Mouse (Mus musculus): ENCODE measurements around the gene Ncoa5. TPM values are rescaled to one million over a fixed set of nuclear protein-coding genes. Genes with fewer than 3 reads are reported as not detected.

Ncoa5 gene
- total RNA-seq, 1 experiment from 2014 or later: 43.1 TPM

DNA sequence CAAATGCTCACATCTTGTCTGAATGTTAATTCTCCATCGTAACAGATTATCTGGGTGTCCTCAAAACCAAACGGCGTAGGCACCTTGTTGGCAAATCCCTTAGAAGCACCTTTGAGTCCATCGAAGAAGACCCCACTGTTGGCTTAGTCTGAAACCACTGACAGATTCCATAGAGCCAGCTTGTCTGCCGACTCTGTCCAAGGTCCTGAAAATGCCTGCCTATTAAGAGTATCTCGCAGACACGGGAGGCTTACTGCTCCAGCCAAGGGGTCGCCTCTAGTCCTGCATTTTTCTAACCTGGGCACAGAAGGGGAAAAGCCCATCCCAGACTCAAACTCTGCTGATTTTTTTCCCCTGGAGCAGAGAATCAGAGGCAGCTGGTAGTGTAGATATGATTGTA lies 68.3 kb downstream of the Ncoa5 start:
- ATAC-seq (ENCODE audit: extremely low read depth, insufficient number of reproducible peaks, low FRiP score, poor library complexity, severe bottlenecking): no peak

DNA sequence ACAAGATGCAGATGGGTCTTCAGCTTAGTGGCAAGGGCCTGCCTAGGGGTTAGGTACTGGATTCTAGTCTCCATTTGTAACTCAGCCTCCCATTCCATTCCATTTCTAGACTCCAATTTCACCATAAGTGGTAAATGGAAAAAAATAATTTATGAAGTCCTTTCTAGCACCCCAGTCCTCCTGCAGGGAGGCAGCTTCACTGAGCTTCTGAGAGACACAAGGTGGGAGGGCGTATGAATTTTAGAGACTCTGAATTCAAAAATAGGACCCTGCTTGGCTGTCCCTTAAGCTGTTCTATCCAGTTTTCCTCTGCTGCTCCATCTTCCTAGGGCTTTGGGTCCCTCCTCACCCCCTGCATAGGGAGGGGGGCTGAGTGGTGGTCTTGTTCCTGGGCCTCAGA lies 69.7 kb downstream of the Ncoa5 start:
- no peak for ATAC-seq (ENCODE audit: extremely low read depth, insufficient number of reproducible peaks, low FRiP score, poor library complexity, severe bottlenecking)

DNA sequence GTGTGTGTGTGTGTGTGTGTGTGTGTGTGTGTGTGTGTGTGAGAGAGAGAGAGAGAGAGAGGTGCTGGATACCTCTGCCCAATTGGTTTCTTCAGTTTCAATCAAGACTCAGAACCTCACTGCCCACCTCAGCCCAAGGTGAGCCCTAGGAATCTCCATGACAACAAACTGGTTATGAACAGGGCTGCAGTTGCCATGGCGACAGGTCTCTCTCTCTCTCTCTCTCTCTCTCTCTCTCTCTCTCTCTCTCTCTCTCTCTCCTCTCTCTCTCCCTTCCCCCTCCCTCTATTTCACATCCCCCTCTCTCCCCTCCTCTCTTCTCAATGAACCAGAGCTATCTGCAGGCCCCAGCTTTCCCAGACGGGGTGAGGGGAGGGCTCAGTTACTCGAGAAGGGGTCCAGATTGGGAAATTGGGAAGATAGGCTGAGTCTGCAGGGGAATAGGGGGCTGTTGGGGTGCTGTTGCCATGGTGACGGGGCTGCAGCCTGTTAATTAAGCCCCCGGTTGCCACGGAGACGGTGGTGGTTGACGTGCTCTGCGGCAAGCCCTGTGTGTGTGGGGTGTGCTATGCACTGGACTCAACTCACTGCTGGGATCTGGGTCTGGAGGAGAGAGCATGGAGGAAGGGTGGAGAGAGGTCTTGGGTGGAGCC lies 70.3 kb downstream of the Ncoa5 start:
- ATAC-seq (ENCODE audit: extremely low read depth, insufficient number of reproducible peaks, low FRiP score, poor library complexity, severe bottlenecking): no peak

DNA sequence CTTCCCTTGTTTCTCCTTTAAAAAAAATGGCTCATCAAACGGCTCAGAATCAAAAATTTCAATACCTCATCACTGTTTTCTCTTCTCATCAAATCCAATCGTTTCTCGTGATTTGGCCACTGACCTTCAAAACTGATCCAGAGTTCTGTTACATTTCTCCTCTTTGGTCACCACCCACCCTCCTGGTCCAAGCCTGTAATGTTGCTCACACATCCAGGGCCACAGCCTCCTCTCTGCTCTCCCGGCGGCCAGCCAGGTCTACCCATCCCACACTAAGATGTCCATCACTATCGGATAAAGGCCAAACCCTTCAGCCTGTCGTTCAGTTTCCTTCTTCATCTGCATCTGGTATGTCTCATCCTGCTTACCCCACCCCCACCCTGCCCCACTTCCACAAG lies 72.5 kb downstream of the Ncoa5 start:
- no peak for ATAC-seq (ENCODE audit: extremely low read depth, insufficient number of reproducible peaks, low FRiP score, poor library complexity, severe bottlenecking)

DNA sequence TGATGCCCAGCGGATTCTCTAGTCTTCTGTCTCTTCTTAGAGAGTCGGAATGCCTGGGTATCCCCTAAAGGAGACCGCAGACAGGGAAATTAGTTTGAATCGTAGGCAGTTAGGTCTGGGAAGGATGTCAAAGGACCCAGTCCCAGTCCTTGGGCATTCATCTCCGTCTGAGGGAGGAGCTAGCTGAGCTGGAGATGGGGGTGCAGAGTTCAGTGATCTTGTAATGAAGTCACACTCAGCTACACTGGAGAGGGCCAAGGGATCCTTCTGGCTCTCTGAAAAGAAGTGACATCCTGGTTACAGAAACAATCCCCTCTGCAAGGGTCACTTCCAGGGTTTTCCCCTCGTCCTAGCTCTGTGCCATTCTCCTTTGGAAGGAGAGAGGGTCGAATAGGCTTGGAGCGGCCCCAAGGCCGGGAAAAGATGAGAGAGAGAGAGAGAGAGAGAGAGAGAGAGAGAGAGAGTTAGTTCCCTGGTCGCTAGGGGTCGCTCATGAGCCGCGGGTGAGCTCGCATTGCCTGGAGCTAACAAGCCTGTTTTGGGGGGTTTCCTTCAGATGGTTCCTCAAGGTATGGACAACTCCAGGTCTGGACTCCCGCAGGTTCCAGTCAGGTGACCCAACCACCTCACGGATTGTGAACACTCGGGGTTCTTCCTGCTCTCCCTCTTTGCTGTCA lies 73.0 kb downstream of the Ncoa5 start:
- peak; percentile 33; the same call in 1 of the 2 replicates for ATAC-seq (ENCODE audit: extremely low read depth, insufficient number of reproducible peaks, low FRiP score, poor library complexity, severe bottlenecking)

DNA sequence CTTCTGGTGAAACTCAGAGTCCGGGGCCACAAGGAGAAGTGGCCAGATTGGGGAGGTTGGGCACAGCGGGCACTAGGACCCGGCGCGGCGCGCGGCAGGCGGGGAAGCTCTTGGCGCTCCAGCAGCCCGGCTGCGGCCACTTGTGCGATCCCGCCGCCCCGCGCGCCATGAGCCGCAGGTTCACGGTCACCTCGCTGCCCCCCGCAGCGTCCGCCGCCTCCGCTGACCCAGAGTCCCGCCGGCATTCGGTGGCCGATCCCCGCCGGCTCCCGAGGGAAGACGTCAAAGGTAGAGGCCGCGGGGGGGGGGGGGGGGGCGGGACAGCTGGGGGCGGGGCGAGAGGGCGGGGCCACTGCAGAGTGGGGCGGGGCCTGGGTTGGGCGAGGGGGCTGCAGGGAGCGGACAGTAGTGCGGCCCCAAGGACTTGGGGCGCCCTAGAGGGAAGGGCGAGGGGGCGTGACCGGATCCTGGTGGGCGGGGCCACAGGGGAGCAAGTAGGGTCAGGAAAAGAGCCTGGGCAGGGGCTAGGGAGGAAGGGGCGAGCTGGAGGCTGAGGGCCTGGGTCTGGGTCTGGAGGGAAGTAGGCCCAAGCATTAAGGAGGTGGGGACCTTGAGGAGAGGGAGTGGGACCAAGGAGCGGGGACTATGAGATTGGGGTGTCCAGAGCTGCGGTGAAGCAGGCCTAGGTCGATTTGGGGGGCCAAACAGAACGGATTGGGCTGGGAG lies 73.8 kb downstream of the Ncoa5 start, which contains the start of gene Slc12a5:
TSS of gene Slc12a5 (plus strand) at position 87 of the 726 bp plus-strand sequence.
- no peak for ATAC-seq (ENCODE audit: extremely low read depth, insufficient number of reproducible peaks, low FRiP score, poor library complexity, severe bottlenecking)

DNA sequence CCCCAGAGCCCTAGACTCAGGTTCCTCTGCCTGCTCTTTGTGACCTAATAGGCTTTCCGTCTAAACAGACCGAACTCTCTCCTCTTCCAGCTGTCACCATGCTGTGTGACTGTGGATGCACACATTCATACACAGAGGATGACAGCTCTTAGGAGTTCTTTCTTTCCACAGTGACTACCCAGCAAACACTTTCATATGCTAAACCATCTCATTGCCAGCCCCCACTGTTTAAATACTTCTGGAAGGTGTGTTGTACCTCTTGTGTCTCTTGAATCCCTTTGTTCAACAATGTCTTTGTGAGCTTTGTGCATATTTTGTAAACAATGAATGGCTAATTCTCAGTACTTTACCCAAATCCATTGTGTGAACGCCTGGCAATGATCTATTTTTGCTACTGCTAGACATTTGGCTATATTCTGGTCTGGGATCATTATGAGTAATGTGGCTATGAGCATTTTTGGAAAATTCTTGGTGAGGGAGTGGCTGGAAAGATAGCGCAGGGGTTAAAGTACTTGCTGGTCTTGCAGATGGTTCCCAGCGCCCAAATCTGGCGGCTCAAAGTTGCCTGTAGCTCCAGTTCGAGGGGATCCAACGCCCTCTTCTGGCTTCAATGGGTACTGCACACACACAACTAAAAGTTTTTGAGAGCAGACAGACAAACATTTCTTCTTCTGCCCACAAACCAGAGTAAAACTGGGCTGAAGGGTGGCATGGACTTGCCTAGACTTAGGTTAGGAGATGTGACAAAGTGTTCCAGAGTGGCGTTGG lies 76.9 kb downstream of the Ncoa5 start:
- ATAC-seq (ENCODE audit: extremely low read depth, insufficient number of reproducible peaks, low FRiP score, poor library complexity, severe bottlenecking): no peak

DNA sequence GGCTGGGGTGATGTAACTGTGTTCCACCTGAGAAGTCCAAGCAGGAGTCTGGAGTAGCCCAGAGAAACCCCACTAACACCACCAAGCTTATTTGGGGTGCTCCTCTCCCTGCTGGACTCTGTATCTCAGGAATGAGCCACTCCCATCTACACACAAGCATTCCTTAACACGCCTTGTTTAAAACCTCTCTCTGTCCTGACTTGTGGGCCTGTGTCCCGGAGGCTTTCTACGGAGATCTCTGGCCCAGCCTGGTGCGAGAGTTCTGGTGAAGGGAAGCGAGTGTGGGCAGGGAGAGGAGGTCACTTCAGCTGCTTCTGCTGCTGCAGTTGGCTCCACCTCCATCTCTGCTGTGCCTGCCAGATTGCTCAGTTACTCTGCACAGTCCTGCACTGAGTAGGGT lies 78.5 kb downstream of the Ncoa5 start:
- ATAC-seq (ENCODE audit: extremely low read depth, insufficient number of reproducible peaks, low FRiP score, poor library complexity, severe bottlenecking): no peak

DNA sequence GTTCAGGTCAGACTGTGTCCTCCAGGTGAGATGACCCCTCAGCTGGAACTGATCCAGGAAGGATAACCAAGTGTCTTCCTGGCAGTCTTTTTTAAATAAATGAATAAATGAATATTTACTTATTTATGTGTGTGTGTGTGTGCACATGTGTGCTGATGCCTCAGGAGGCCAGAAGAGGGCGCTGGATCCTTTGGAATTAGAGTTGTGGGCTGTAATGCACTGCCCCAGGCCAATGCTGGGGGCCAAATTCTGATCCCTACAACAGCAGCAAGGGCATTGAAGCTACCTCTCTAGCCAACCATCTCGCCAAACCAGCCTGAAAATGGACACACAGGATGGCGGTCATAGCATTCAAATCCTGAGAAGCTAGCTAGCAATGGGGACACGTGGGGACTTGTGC lies 78.9 kb downstream of the Ncoa5 start:
- ATAC-seq (ENCODE audit: extremely low read depth, insufficient number of reproducible peaks, low FRiP score, poor library complexity, severe bottlenecking): no peak

DNA sequence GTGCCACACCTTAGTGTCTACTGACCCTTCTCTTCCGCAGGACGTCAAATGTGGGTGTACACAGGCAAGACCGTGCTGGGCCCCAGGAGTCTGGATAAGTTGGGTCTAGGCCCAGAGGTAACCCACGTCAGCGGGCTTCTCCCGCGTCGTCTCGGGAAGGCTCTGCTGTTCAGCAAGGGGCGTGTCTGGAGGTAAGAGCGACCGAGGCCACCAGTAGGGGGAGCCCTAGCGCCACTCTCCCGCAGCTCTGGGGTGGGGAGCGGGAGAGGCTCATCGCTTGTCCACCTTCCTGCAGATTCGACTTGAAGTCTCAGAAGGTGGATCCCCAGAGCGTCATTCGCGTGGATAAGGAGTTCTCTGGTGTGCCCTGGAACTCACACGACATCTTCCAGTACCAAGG lies 81.4 kb downstream of the Ncoa5 start:
- peak; percentile 38; the same call in 1 of the 2 replicates for ATAC-seq (ENCODE audit: extremely low read depth, insufficient number of reproducible peaks, low FRiP score, poor library complexity, severe bottlenecking)

DNA sequence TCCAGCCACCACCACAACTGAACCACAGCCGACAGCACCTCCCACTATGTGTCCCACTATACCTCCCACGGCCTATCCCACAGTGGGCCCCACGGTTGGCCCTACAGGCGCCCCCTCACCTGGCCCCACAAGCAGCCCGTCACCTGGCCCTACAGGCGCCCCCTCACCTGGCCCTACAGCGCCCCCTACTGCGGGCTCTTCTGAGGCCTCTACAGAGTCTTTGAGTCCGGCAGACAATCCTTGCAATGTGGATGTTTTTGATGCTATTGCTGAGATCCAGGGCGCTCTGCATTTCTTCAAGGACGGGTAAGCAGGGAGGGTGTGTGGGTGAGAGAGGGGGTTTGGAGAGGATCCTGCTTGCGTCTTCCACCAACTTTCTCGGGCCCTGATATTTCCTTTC lies 82.2 kb downstream of the Ncoa5 start:
- no peak for ATAC-seq (ENCODE audit: extremely low read depth, insufficient number of reproducible peaks, low FRiP score, poor library complexity, severe bottlenecking)

DNA sequence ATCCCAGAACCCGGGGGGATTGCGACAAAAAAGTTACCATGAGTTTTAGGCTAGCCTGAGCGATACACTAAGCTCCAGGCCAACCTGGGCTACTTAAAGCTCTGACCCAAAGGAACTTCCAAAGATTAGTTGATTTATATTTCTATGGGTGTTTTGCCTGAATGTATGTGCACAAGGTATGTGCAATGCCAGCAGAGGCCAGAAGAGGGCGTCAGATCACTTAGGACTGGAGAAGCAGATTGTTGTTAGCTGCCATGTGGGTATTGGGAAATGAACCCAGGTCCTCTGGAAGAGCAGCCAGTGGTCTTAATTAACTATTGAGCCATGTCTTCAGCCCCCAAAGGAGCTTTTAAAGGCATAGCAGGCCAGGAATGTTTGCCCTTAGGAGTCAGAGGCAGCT lies 82.9 kb downstream of the Ncoa5 start:
- ATAC-seq (ENCODE audit: extremely low read depth, insufficient number of reproducible peaks, low FRiP score, poor library complexity, severe bottlenecking): no peak

DNA sequence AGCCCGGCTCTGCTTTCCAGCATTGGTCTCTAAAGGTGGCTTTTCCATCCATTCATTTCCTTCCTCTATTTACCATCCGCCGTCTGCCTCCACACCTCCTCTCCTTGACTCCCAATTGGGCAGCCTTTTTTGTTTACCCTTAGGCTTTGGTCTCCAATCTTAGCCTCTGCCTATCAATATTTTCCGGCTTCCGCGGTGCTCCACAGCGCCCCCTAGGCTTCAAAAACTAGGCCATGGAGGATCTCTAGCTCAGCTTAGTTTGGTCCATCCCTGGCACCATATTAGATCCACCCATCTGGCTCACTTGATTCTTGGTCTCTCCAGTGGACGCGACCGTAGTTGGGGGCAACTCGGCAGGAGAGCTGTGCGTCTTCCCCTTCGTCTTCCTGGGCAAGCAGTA lies 84.2 kb downstream of the Ncoa5 start:
- peak; percentile 18 for ATAC-seq (ENCODE audit: extremely low read depth, insufficient number of reproducible peaks, low FRiP score, poor library complexity, severe bottlenecking)

Other genes with a start within 250 kb of the Ncoa5 start
- 1.6 and 2.6 TPM in 2 replicates for gene Snx21, start 249.0 kb downstream of the Ncoa5 start, total RNA-seq (2017)
- 35.4 and 39.3 TPM in 2 replicates for gene Acot8, start 230.0 kb downstream of the Ncoa5 start, total RNA-seq (2017)
- 3.8 and 3.9 TPM in 2 replicates for gene Zswim3, start 229.8 kb downstream of the Ncoa5 start, total RNA-seq (2017)
- gene Zswim1, start 212.2 kb downstream of the Ncoa5 start, total RNA-seq (2017): 1.8 and 2.9 TPM in 2 replicates
- gene Spata25, start 206.3 kb downstream of the Ncoa5 start, total RNA-seq (2017): not detected in 2 replicates
- gene Ctsa, start 202.0 kb downstream of the Ncoa5 start, total RNA-seq (2017): 314 and 340 TPM in 2 replicates
- gene Neurl2, start 201.4 kb downstream of the Ncoa5 start, total RNA-seq (2017): 1.4 and 4.1 TPM in 2 replicates
- gene Pltp, start 177.2 kb downstream of the Ncoa5 start, total RNA-seq (2017): 8.0 and 11.2 TPM in 2 replicates
- 59.3 and 66.9 TPM in 2 replicates for gene Pcif1, start 155.6 kb downstream of the Ncoa5 start, total RNA-seq (2017)
- 28.2 and 30.4 TPM in 2 replicates for gene Zfp335, start 123.1 kb downstream of the Ncoa5 start, total RNA-seq (2017)
- 611 and 622 TPM in 2 replicates for gene Mmp9, start 94.1 kb downstream of the Ncoa5 start, total RNA-seq (2017)
- gene Slc12a5, start 74.1 kb downstream of the Ncoa5 start, total RNA-seq (2017): 0.98 and 1.7 TPM in 2 replicates
- 63.9 and 81.2 TPM in 2 replicates for gene Cd40, start 20.8 kb upstream of the Ncoa5 start, total RNA-seq (2017)
- not detected in 2 replicates for gene 1700025C18Rik, start 55.9 kb upstream of the Ncoa5 start, total RNA-seq (2017)
- gene Cdh22, start 200.0 kb upstream of the Ncoa5 start, total RNA-seq (2017): 0.25 TPM in 1 of 2 replicates, not detected in the other